Mouse (Mus musculus) erythroid progenitor cell, adult 5-6 weeks (primary cell): Measurements from ENCODE around the gene Comp. TPM values are rescaled to one million over a fixed set of nuclear protein-coding genes. Genes with fewer than 3 reads are reported as not detected.

Source experiments
- ATAC-seq: replicated peaks from 2 replicates; pipeline ENCODE4 v1.8.0; 2016; ENCODE audit warnings: moderate number of reproducible peaks, mild to moderate bottlenecking, moderate TSS enrichment, inconsistent platforms; ENCODE audit not compliant: poor library complexity, low FRiP score, severe bottlenecking
- total RNA-seq, 2 experiments: library from RNA; stranded (forward) in 1 of 2; stranded (reverse) in 1 of 2; fragments of 150-400 nt in 1 of 2; fragments of 186-747, 209-891 nt in 1 of 2; gene quantifications; 2 replicates each; pipeline versions ENCODE4 v1.2.3 to v1.2.4; 2015 to 2017; ENCODE audit warnings: low replicate concordance in 2 of 2

Gene Comp
- total RNA-seq, 2 experiments from 2014 or later = not detected

- no peak; the same call in 1 of the 2 replicates for ATAC-seq
Measured at GRCm38 (mm10) chr8:70351035-70351999, 22.0 kb upstream of the Comp start.

- no peak for ATAC-seq
Measured at GRCm38 (mm10) chr8:70352000-70352384, 21.4 kb upstream of the Comp start.

- ATAC-seq = peak; percentile 18; the same call in 1 of the 2 replicates
Measured at GRCm38 (mm10) chr8:70352657-70353151, 20.7 kb upstream of the Comp start.

- peak; percentile 81 for ATAC-seq
Measured at GRCm38 (mm10) chr8:70353194-70353817, 20.1 kb upstream of the Comp start, which contains the start of gene Upf1. Gene Upf1, minus strand, starts transcription at chr8:70353278.

- ATAC-seq = no peak
Measured at GRCm38 (mm10) chr8:70354004-70354403, 19.4 kb upstream of the Comp start.

- peak; percentile 50 for ATAC-seq
Measured at GRCm38 (mm10) chr8:70356111-70356510, 17.2 kb upstream of the Comp start.

GRCm38 (mm10) chr8:70359411-70359810 lies 13.9 kb upstream of the Comp start:
- no peak for ATAC-seq

GRCm38 (mm10) chr8:70360769-70361168 lies 12.6 kb upstream of the Comp start:
- ATAC-seq = peak; percentile 60; the same call in 1 of the 2 replicates

GRCm38 (mm10) chr8:70361484-70362032 lies 11.8 kb upstream of the Comp start:
- ATAC-seq = no peak

- ATAC-seq = no peak
Measured at GRCm38 (mm10) chr8:70364066-70364465, 9.3 kb upstream of the Comp start.

- ATAC-seq = 0 out of 2 replicates have a peak, but pooled peaks have one; percentile 4
Measured at GRCm38 (mm10) chr8:70366588-70366987, 6.8 kb upstream of the Comp start.

GRCm38 (mm10) chr8:70370476-70370875 lies 2.9 kb upstream of the Comp start:
- ATAC-seq = no peak

GRCm38 (mm10) chr8:70371951-70372350 lies 1.4 kb upstream of the Comp start:
- no peak for ATAC-seq

- peak; percentile 24; the same call in 1 of the 2 replicates for ATAC-seq
Measured at GRCm38 (mm10) chr8:70374318-70374927, 1.1 kb downstream of the Comp start.

- ATAC-seq = no peak
Measured at GRCm38 (mm10) chr8:70375212-70375859, 2.0 kb downstream of the Comp start.

GRCm38 (mm10) chr8:70376275-70376741 lies 3.0 kb downstream of the Comp start:
- 0 out of 2 replicates have a peak, but pooled peaks have one; percentile 15 for ATAC-seq

GRCm38 (mm10) chr8:70377049-70377448 lies 3.7 kb downstream of the Comp start:
- ATAC-seq = no peak

- ATAC-seq = no peak
Measured at GRCm38 (mm10) chr8:70380069-70380468, 6.7 kb downstream of the Comp start.

GRCm38 (mm10) chr8:70383287-70383686 lies 9.9 kb downstream of the Comp start:
- peak; percentile 81 for ATAC-seq
